Mouse (Mus musculus): Measurements from ENCODE around the gene Rad9a. TPM values are rescaled to one million over a fixed set of nuclear protein-coding genes. Genes with fewer than 3 reads are reported as not detected.

The Rad9a gene
- polyA plus RNA-seq (2017; shearing (Covaris generic)): 86.2 TPM

GRCm38 (mm10) chr19:4201291-4201909 is at the start of gene Rad9a:
Gene Rad9a (minus strand): TSS chr19:4201662.

GRCm38 (mm10) chr19:4231253-4232185 is 30.1 kb upstream of the Rad9a start, which contains the start of gene Pold4:
Gene Pold4 (plus strand): TSS chr19:4231899.

GRCm38 (mm10) chr19:4214071-4214770 is 12.8 kb upstream of the Rad9a start, which contains the start of the genes Clcf1 and AC109138.7:
Gene Clcf1 (plus strand): TSS chr19:4214238.
Gene AC109138.7 (plus strand): TSS chr19:4214357.

DNA sequence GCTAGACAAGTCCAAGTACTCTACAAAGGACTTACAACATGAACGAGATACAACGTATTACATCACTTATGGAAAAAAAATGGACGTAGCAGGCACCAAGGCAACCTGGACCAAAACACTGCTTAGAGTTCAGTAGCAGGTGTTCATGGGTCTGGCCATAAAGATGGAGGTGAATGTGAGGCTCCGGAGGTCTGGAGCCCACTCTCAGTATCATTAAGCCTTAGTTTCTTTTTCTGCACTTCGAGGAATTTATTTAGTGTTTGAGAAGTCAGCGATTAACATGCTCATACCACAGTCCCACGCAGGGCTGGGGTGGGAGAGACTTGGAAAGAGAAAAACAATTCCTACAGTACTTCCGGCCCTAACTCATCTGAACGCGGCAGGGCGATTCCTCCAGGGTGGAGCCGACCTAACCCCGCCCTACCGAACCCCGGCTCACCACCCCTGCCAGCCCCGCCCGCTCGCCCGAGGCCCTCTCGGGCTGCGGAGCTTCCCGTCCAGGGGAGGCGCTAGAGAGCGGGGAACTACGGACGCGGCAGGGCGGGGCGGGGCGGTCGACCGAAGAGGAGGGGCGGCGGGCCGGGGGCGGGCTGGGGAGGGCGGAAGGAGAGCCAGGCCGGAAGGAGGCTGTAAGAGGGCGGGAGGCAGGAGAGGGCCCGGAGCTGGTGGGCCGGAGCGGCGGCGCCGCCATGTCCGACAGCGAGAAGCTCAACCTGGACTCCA is 9.8 kb downstream of the Rad9a start, which contains the start of gene Ppp1ca:
Ppp1ca (plus strand) TSS at position 538 of the 723 bp plus-strand sequence.

GRCm38 (mm10) chr19:4190831-4191334 is 10.6 kb downstream of the Rad9a start, which contains the start of gene Tbc1d10c:
Gene Tbc1d10c (minus strand): TSS chr19:4191284.

DNA sequence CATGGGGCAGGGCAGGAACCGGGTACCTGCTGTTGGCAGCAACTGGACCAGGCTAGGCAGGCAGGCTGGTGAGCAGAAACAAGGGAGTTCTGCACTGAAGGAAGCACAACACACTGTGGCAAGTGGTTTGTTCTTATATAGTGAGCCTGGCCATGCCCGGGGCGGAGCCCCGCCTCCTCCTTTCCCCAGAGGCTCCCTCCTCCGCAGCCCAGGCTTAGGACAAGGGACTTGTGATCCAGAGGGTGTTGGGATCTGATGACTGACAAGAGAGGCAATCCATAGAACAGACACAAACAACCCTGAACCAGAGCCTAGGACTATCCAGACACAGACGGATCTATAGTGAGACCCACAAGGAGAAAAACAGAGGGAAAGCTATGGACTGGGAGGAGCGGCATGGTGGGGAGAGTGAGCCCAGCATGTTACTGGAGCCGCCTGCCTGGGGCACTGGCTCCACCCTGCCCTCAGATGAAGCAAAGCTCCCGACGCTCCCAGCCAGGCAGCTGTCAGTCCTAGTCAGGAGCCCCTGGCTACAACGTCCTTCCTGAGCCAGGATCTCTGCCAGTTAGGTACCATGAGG is 26.0 kb downstream of the Rad9a start, which contains the start of gene Carns1:
Carns1 (minus strand) TSS at position 112 of the 580 bp plus-strand sequence.

GRCm38 (mm10) chr19:4162646-4163542 is 38.6 kb downstream of the Rad9a start, which contains the start of gene Rps6kb2:
Gene Rps6kb2 (minus strand): TSS chr19:4163354.

GRCm38 (mm10) chr19:4153232-4153654 is 48.2 kb downstream of the Rad9a start, which contains the start of gene Ptprcap:
Gene Ptprcap (plus strand): TSS chr19:4153604.

GRCm38 (mm10) chr19:4148491-4148806 is 53.0 kb downstream of the Rad9a start, which contains the start of gene Coro1b:
Gene Coro1b (plus strand): TSS chr19:4148619.

Other genes starting within 250 kb of the Rad9a start
- not detected for gene Aldh3b3, start 243.0 kb downstream of the Rad9a start, polyA plus RNA-seq (2017; shearing (Covaris generic))
- not detected for gene Aldh3b2, start 229.3 kb downstream of the Rad9a start, polyA plus RNA-seq (2017; shearing (Covaris generic))
- 0.88 TPM for gene Acy3, start 215.1 kb downstream of the Rad9a start, polyA plus RNA-seq (2017; shearing (Covaris generic))
- not detected for gene Tbx10, start 208.9 kb downstream of the Rad9a start, polyA plus RNA-seq (2017; shearing (Covaris generic))
- 12.2 TPM for gene Nudt8, start 201.1 kb downstream of the Rad9a start, polyA plus RNA-seq (2017; shearing (Covaris generic))
- 1.6 TPM for gene Gm49405, start 201.0 kb downstream of the Rad9a start, polyA plus RNA-seq (2017; shearing (Covaris generic))
- gene Doc2g, start 198.3 kb downstream of the Rad9a start, polyA plus RNA-seq (2017; shearing (Covaris generic)): 2.9 TPM
- gene Ndufv1, start 188.9 kb downstream of the Rad9a start, polyA plus RNA-seq (2017; shearing (Covaris generic)): 167 TPM
- 661 TPM for gene Gstp1, start 163.7 kb downstream of the Rad9a start, polyA plus RNA-seq (2017; shearing (Covaris generic))
- 1.1 TPM for gene Gstp2, start 155.6 kb downstream of the Rad9a start, polyA plus RNA-seq (2017; shearing (Covaris generic))
- 111 TPM for gene Gstp3, start 142.1 kb downstream of the Rad9a start, polyA plus RNA-seq (2017; shearing (Covaris generic))
- not detected for gene Cabp2, start 120.1 kb downstream of the Rad9a start, polyA plus RNA-seq (2017; shearing (Covaris generic))
- gene Cdk2ap2, start 104.5 kb downstream of the Rad9a start, polyA plus RNA-seq (2017; shearing (Covaris generic)): 1,056 TPM
- gene Pitpnm1, start 101.7 kb downstream of the Rad9a start, polyA plus RNA-seq (2017; shearing (Covaris generic)): 397 TPM
- 213 TPM for gene Aip, start 75.8 kb downstream of the Rad9a start, polyA plus RNA-seq (2017; shearing (Covaris generic))
- gene Gpr152, start 61.9 kb downstream of the Rad9a start, polyA plus RNA-seq (2017; shearing (Covaris generic)): not detected
- 0.57 TPM for gene Cabp4, start 57.6 kb downstream of the Rad9a start, polyA plus RNA-seq (2017; shearing (Covaris generic))
- gene Coro1b, start 53.0 kb downstream of the Rad9a start, polyA plus RNA-seq (2017; shearing (Covaris generic)): 481 TPM
- gene Ptprcap, start 48.1 kb downstream of the Rad9a start, polyA plus RNA-seq (2017; shearing (Covaris generic)): 1,670 TPM
- 55.9 TPM for gene Rps6kb2, start 38.3 kb downstream of the Rad9a start, polyA plus RNA-seq (2017; shearing (Covaris generic))
- 16.4 TPM for gene Carns1, start 26.2 kb downstream of the Rad9a start, polyA plus RNA-seq (2017; shearing (Covaris generic))
- 953 TPM for gene Tbc1d10c, start 10.4 kb downstream of the Rad9a start, polyA plus RNA-seq (2017; shearing (Covaris generic))
- gene Ppp1ca, start 9.6 kb downstream of the Rad9a start, polyA plus RNA-seq (2017; shearing (Covaris generic)): 1,322 TPM
- gene Clcf1, start 12.6 kb upstream of the Rad9a start, polyA plus RNA-seq (2017; shearing (Covaris generic)): 30.2 TPM
- not detected for gene AC109138.7, start 12.7 kb upstream of the Rad9a start, polyA plus RNA-seq (2017; shearing (Covaris generic))
- 125 TPM for gene Pold4, start 30.2 kb upstream of the Rad9a start, polyA plus RNA-seq (2017; shearing (Covaris generic))
- 0.82 TPM for gene Ssh3, start 67.5 kb upstream of the Rad9a start, polyA plus RNA-seq (2017; shearing (Covaris generic))
- 3.1 TPM for gene Ankrd13d, start 81.5 kb upstream of the Rad9a start, polyA plus RNA-seq (2017; shearing (Covaris generic))
- 64.8 TPM for gene Grk2, start 104.6 kb upstream of the Rad9a start, polyA plus RNA-seq (2017; shearing (Covaris generic))
- gene Kdm2a, start 196.6 kb upstream of the Rad9a start, polyA plus RNA-seq (2017; shearing (Covaris generic)): 55.9 TPM
- 7.2 TPM for gene Rhod, start 237.8 kb upstream of the Rad9a start, polyA plus RNA-seq (2017; shearing (Covaris generic))

Measured in inflammation-experienced regulatory T-cells, adult 16 weeks (primary cell).